Mouse (Mus musculus): ENCODE data around the gene Zfp106. TPM values are rescaled to one million over a fixed set of nuclear protein-coding genes. Genes with fewer than 3 reads are reported as not detected.

Zfp106 gene
- total and polyA plus RNA-seq, 3 experiments: 174 to 527 (median 443) TPM

GRCm38 (mm10) chr2:120539333-120539732 lies 24.3 kb downstream of the Zfp106 start:
- Histone ChIP-seq H3K9ac (ENCODE audit: low read depth, low read length) (peak overlapping the region; percentile 50), H3K79me2 (replicated peaks; ENCODE audit: control insufficient read depth, insufficient read depth, low read length) (no peaks in the 10 kb centered on the region), H3K4me1 (ENCODE audit: control insufficient read depth, insufficient read depth, low read length) (peaks cover 3% of the 10 kb centered on the region), H3K27ac (peak overlapping the region; percentile 88), H3K4me3 (peak overlapping the region; percentile 44), H3K27me3 (ENCODE audit: control insufficient read depth, insufficient read depth, low read length) (no peaks in the 10 kb centered on the region), H3K36me3 (ENCODE audit: control insufficient read depth, insufficient read depth, low read length) (peaks cover 13% of the 10 kb centered on the region)
- intact Hi-C loops (cut with DNase I): no loop called here
- peak; percentile 30 to 50 for DNase-seq
- TF ChIP-seq POLR2A (IDR thresholded peaks at IDR 0.05; ENCODE audit: insufficient read depth, low read depth, low read length) (no peak), EP300 (IDR thresholded peaks at IDR 0.05; ENCODE audit: insufficient read depth, low read depth, low read length) (no peak), CTCF (IDR thresholded peaks at IDR 0.05) (no peak)
- WGBS: 15% methylated on average over 3 of the region's 3 CpGs

- no peak overlapping the region for H3K27ac ChIP-seq
- 67% methylated on average over 4 of the region's 4 CpGs for WGBS
These were observed 32.4 kb downstream of the Zfp106 start for GRCm38 (mm10) chr2:120531223-120531622.

GRCm38 (mm10) chr2:120529531-120529930 lies 34.1 kb downstream of the Zfp106 start:
- Histone ChIP-seq H3K4me1 (ENCODE audit: control insufficient read depth, insufficient read depth, low read length) (peaks cover 6% of the 10 kb centered on the region), H3K27ac (no peak overlapping the region), H3K36me3 (ENCODE audit: control insufficient read depth, insufficient read depth, low read length) (peaks cover 18% of the 10 kb centered on the region), H3K9ac (ENCODE audit: low read depth, low read length) (no peak overlapping the region), H3K4me3 (no peak overlapping the region), H3K27me3 (ENCODE audit: control insufficient read depth, insufficient read depth, low read length) (no peaks in the 10 kb centered on the region), H3K79me2 (replicated peaks; ENCODE audit: control insufficient read depth, insufficient read depth, low read length) (no peaks in the 10 kb centered on the region)
- TF ChIP-seq POLR2A (IDR thresholded peaks at IDR 0.05; ENCODE audit: insufficient read depth, low read depth, low read length): no peak
- TF ChIP-seq EP300 (IDR thresholded peaks at IDR 0.05; ENCODE audit: insufficient read depth, low read depth, low read length): no peak
- peak; percentile 38 for TF ChIP-seq CTCF (IDR thresholded peaks at IDR 0.05)
- no peak for DNase-seq
- intact Hi-C loops (cut with DNase I): no loop called here

More at GRCm38 (mm10) chr2:120531223-120531622, 32.4 kb downstream of the Zfp106 start:
- intact Hi-C loops (cut with DNase I): loop anchor here (5.0 kb wide), 1 partner anchor 36 kb away; the partner anchor contains the start of gene Snap23
- no peak for DNase-seq
- TF ChIP-seq POLR2A (IDR thresholded peaks at IDR 0.05; ENCODE audit: insufficient read depth, low read depth, low read length): no peak
- no peak for TF ChIP-seq CTCF (IDR thresholded peaks at IDR 0.05)
- no peak for TF ChIP-seq EP300 (IDR thresholded peaks at IDR 0.05; ENCODE audit: insufficient read depth, low read depth, low read length)
- no peaks in the 10 kb centered on the region for H3K27me3 ChIP-seq (ENCODE audit: control insufficient read depth, insufficient read depth, low read length)
- H3K4me1 ChIP-seq (ENCODE audit: control insufficient read depth, insufficient read depth, low read length): peaks cover 6% of the 10 kb centered on the region
- no peak overlapping the region for H3K4me3 ChIP-seq
- no peaks in the 10 kb centered on the region for H3K79me2 ChIP-seq (replicated peaks; ENCODE audit: control insufficient read depth, insufficient read depth, low read length)
- H3K9ac ChIP-seq (ENCODE audit: low read depth, low read length): no peak overlapping the region
- H3K36me3 ChIP-seq (ENCODE audit: control insufficient read depth, insufficient read depth, low read length): peaks cover 21% of the 10 kb centered on the region

- Histone ChIP-seq H3K9ac (ENCODE audit: low read depth, low read length) (no peak overlapping the region), H3K4me3 (no peak overlapping the region), H3K79me2 (replicated peaks; ENCODE audit: control insufficient read depth, insufficient read depth, low read length) (no peaks in the 10 kb centered on the region), H3K27me3 (ENCODE audit: control insufficient read depth, insufficient read depth, low read length) (no peaks in the 10 kb centered on the region), H3K4me1 (ENCODE audit: control insufficient read depth, insufficient read depth, low read length) (peaks cover 4% of the 10 kb centered on the region), H3K36me3 (ENCODE audit: control insufficient read depth, insufficient read depth, low read length) (peaks cover 12% of the 10 kb centered on the region), H3K27ac (no peak overlapping the region)
- intact Hi-C loops (cut with DNase I): no loop called here
- no peak for DNase-seq
- TF ChIP-seq POLR2A (IDR thresholded peaks at IDR 0.05; ENCODE audit: insufficient read depth, low read depth, low read length) (no peak), EP300 (IDR thresholded peaks at IDR 0.05; ENCODE audit: insufficient read depth, low read depth, low read length) (no peak), CTCF (IDR thresholded peaks at IDR 0.05) (no peak)
- 83% methylated on average over 5 of the region's 5 CpGs for WGBS
These were observed 36.9 kb downstream of the Zfp106 start for GRCm38 (mm10) chr2:120526771-120527170.

GRCm38 (mm10) chr2:120518547-120519210 lies 45.0 kb downstream of the Zfp106 start:
- Histone ChIP-seq H3K27ac (no peak overlapping the region), H3K4me3 (no peak overlapping the region), H3K79me2 (replicated peaks; ENCODE audit: control insufficient read depth, insufficient read depth, low read length) (no peaks in the 10 kb centered on the region), H3K9ac (ENCODE audit: low read depth, low read length) (no peak overlapping the region), H3K36me3 (ENCODE audit: control insufficient read depth, insufficient read depth, low read length) (peaks cover 7% of the 10 kb centered on the region; the same call in 1 of the 2 replicates), H3K4me1 (ENCODE audit: control insufficient read depth, insufficient read depth, low read length) (no peaks in the 10 kb centered on the region), H3K27me3 (ENCODE audit: control insufficient read depth, insufficient read depth, low read length) (no peaks in the 10 kb centered on the region)
- intact Hi-C loops (cut with DNase I): no loop called here
- WGBS: 79% methylated on average over 5 of the region's 5 CpGs
- DNase-seq: no peak
- TF ChIP-seq EP300 (IDR thresholded peaks at IDR 0.05; ENCODE audit: insufficient read depth, low read depth, low read length) (no peak), POLR2A (IDR thresholded peaks at IDR 0.05; ENCODE audit: insufficient read depth, low read depth, low read length) (no peak), CTCF (IDR thresholded peaks at IDR 0.05) (no peak)

GRCm38 (mm10) chr2:120514181-120514580 lies 49.5 kb downstream of the Zfp106 start:
- Histone ChIP-seq H3K4me3 (no peak overlapping the region), H3K36me3 (ENCODE audit: control insufficient read depth, insufficient read depth, low read length) (peaks cover 8% of the 10 kb centered on the region; the same call in 1 of the 2 replicates), H3K27ac (no peak overlapping the region), H3K27me3 (ENCODE audit: control insufficient read depth, insufficient read depth, low read length) (no peaks in the 10 kb centered on the region), H3K9ac (ENCODE audit: low read depth, low read length) (no peak overlapping the region), H3K79me2 (replicated peaks; ENCODE audit: control insufficient read depth, insufficient read depth, low read length) (no peaks in the 10 kb centered on the region), H3K4me1 (ENCODE audit: control insufficient read depth, insufficient read depth, low read length) (no peaks in the 10 kb centered on the region)
- no peak for TF ChIP-seq CTCF (IDR thresholded peaks at IDR 0.05)
- no peak for TF ChIP-seq EP300 (IDR thresholded peaks at IDR 0.05; ENCODE audit: insufficient read depth, low read depth, low read length)
- no peak for TF ChIP-seq POLR2A (IDR thresholded peaks at IDR 0.05; ENCODE audit: insufficient read depth, low read depth, low read length)
- intact Hi-C loops (cut with DNase I): no loop called here
- DNase-seq: no peak
- WGBS: 98% methylated on average over 4 of the region's 4 CpGs
